ENCODE assay signal across 19 mouse cellular contexts in genomic region chr2:91832227-91832626, GRCm38 (mm10).
DNase-seq lines count a peak whose midpoint lies in the region; ATAC-seq lines count a peak whose summit lies in the region.
"Had no signal": no experiment of that assay in that cellular context is flagged by ENCODE, and none has a peak within 500 bp of the region (broad histone marks: within the 10 kb centered on the region; RNA-seq: fewer than 3 reads in every experiment).

No protein-coding gene starts in this region.

- no peaks in the 10 kb centered on the region for H3K27me3 ChIP-seq in intestine, embryonic 14.5 days (replicated peaks; ENCODE audit: control insufficient read depth, insufficient read depth, low read length)
- H3K27me3 ChIP-seq in stomach, embryonic 14.5 days (ENCODE audit: control insufficient read depth, insufficient read depth, low read length): no peaks in the 10 kb centered on the region
- no peaks in the 10 kb centered on the region for H3K27me3 ChIP-seq in forebrain, embryonic 14.5 days (replicated peaks; ENCODE audit: control insufficient read depth, insufficient read depth, low read length)
- H3K27me3 ChIP-seq: liver, embryonic 15.5 days; midbrain, embryonic 12.5 days had no signal

- H3K9me3 ChIP-seq in intestine, embryonic 14.5 days (ENCODE audit: control insufficient read depth, low read length): no peaks in the 10 kb centered on the region
- no peaks in the 10 kb centered on the region for H3K9me3 ChIP-seq in stomach, embryonic 14.5 days (ENCODE audit: control insufficient read depth, low read depth, low read length)
- no peaks in the 10 kb centered on the region for H3K9me3 ChIP-seq in forebrain, embryonic 14.5 days (replicated peaks; ENCODE audit: control insufficient read depth, low read length)
- H3K9me3 ChIP-seq: forebrain, embryonic 10.5 days; G1E; liver, embryonic 15.5 days; midbrain, embryonic 12.5 days had no signal

- H3K4me2 ChIP-seq in intestine, embryonic 14.5 days (ENCODE audit: low read length): no peak overlapping the region
- no peak overlapping the region for H3K4me2 ChIP-seq in stomach, embryonic 14.5 days (replicated peaks; ENCODE audit: low read depth, low read length)
- no peak overlapping the region for H3K4me2 ChIP-seq in forebrain, embryonic 14.5 days (ENCODE audit: low read length)
- H3K4me2 ChIP-seq: liver, embryonic 15.5 days; midbrain, embryonic 12.5 days had no signal

- no peak overlapping the region for H3K27ac ChIP-seq in intestine, embryonic 14.5 days (ENCODE audit: low read depth)
- no peak overlapping the region for H3K27ac ChIP-seq in stomach, embryonic 14.5 days (ENCODE audit: low read length)
- H3K27ac ChIP-seq in forebrain, embryonic 14.5 days (ENCODE audit: low read depth, low read length): no peak overlapping the region
- H3K27ac ChIP-seq: forebrain, embryonic 10.5 days; hindbrain, postnatal 0 days; liver, embryonic 15.5 days; macrophage; midbrain, embryonic 12.5 days had no signal

- H3K4me3 ChIP-seq in intestine, embryonic 14.5 days (ENCODE audit: low read depth, low read length): no peak overlapping the region
- H3K4me3 ChIP-seq in stomach, embryonic 14.5 days (ENCODE audit: low read depth, low read length): no peak overlapping the region
- H3K4me3 ChIP-seq in forebrain, embryonic 14.5 days (ENCODE audit: low read depth, low read length): no peak overlapping the region
- H3K4me3 ChIP-seq: forebrain, embryonic 10.5 days; liver, embryonic 15.5 days; midbrain, embryonic 12.5 days; myocyte had no signal

- peak; percentile 32; the same call in 1 of the 2 replicates for ATAC-seq in intestine, embryonic 14.5 days (replicated peaks; ENCODE audit: low FRiP score, low TSS enrichment, low read depth)
- ATAC-seq in stomach, embryonic 14.5 days (ENCODE audit: insufficient number of reproducible peaks, insufficient read depth, low FRiP score, low read depth): 0 out of 2 replicates have a peak, but pooled peaks have one; percentile 61
- ATAC-seq in forebrain, embryonic 14.5 days: no peak
- ATAC-seq: hindbrain, postnatal 0 days had no signal

- H3K36me3 ChIP-seq in intestine, embryonic 14.5 days (ENCODE audit: control insufficient read depth, insufficient read depth, low read length): no peaks in the 10 kb centered on the region; the same call in 1 of the 2 replicates
- no peaks in the 10 kb centered on the region; the same call in 1 of the 2 replicates for H3K36me3 ChIP-seq in stomach, embryonic 14.5 days (ENCODE audit: control insufficient read depth, insufficient read depth, low read length)
- no peaks in the 10 kb centered on the region for H3K36me3 ChIP-seq in forebrain, embryonic 14.5 days (ENCODE audit: control insufficient read depth, insufficient read depth, low read length)
- H3K36me3 ChIP-seq: liver, embryonic 15.5 days; midbrain, embryonic 12.5 days had no signal

- H3K4me1 ChIP-seq in intestine, embryonic 14.5 days (replicated peaks; ENCODE audit: control insufficient read depth, insufficient read depth, low read length): peaks cover 12% of the 10 kb centered on the region
- H3K4me1 ChIP-seq in stomach, embryonic 14.5 days (ENCODE audit: control insufficient read depth, insufficient read depth, low read length): no peaks in the 10 kb centered on the region
- H3K4me1 ChIP-seq in forebrain, embryonic 14.5 days (ENCODE audit: control insufficient read depth, insufficient read depth, low read length): no peaks in the 10 kb centered on the region
- H3K4me1 ChIP-seq: midbrain, embryonic 12.5 days had no signal

- no peak for DNase-seq in intestine, embryonic 14.5 days (ENCODE audit: low spot score)
- peak; percentile 29 for DNase-seq in kidney, adult 18-20 months
- peak; percentile 62 for DNase-seq in kidney, postnatal 14 days
- DNase-seq in forebrain, embryonic 14.5 days (ENCODE audit: low spot score): no peak
- DNase-seq in left cerebral cortex, adult 11 months (ENCODE audit: low spot score): no peak
- no peak for DNase-seq in lung, adult 18-20 months
- DNase-seq: adrenal gland, adult 2 months; cerebellum, adult 8-10 months; layer of hippocampus, adult 9-11 months; right cerebral cortex, postnatal 4 days; thymus, postnatal 14 days had no signal

- H3K9ac ChIP-seq in intestine, embryonic 14.5 days (ENCODE audit: low read length): no peak overlapping the region
- H3K9ac ChIP-seq in stomach, embryonic 14.5 days (replicated peaks; ENCODE audit: low read depth, low read length): no peak overlapping the region
- H3K9ac ChIP-seq in forebrain, embryonic 14.5 days (ENCODE audit: low read length): no peak overlapping the region
- H3K9ac ChIP-seq: liver, embryonic 15.5 days; midbrain, embryonic 12.5 days had no signal

Comparison
In these comparisons a context has a peak if more than half of its experiments do, and no peak if none do; other contexts are left out.
1. DNase-seq: peak in kidney, adult 18-20 months (single experiment) and kidney, postnatal 14 days (single experiment); none in intestine, embryonic 14.5 days (single experiment), forebrain, embryonic 14.5 days (single experiment), left cerebral cortex, adult 11 months (single experiment) and lung, adult 18-20 months (0 of 2).